In the genomic region with DNA sequence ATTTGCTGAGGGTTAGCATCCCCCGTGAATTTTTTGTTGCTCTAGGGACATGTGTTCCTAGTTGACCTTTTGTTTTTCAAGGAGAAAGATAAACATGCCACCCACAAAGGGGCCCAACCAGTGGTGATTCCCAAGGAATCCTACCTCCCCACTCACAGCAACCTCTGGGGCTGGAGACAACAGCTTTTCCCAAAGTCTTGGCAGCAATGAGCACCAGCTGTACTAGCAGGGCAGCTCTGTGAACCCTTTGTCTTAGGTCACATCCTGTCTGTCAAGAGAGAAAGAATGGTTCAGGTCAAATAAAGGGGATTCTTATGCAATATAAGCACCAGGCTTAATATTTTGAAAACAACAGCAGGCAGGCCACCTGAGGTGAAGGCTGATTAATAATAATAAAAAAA, we compare ENCODE assay signal across 9 mouse cellular contexts.
DNase-seq lines count a peak whose midpoint lies in the region; ATAC-seq and TF ChIP-seq lines count a peak whose summit lies in the region.
"Had no signal": no experiment of that assay in that cellular context is flagged by ENCODE, and none has a peak within 500 bp of the region (broad histone marks: within the 10 kb centered on the region; RNA-seq: fewer than 3 reads in every experiment).

No protein-coding gene starts in this region.

- no peak overlapping the region for H3K27ac ChIP-seq in heart, embryonic 11.5 days (ENCODE audit: low read depth, low read length)
- H3K27ac ChIP-seq: liver, embryonic 13.5 days had no signal

- no peak overlapping the region for H3ac ChIP-seq in myocyte (ENCODE audit: control insufficient read depth, insufficient read length)

- H3K9me3 ChIP-seq in heart, embryonic 11.5 days (replicated peaks; ENCODE audit: control insufficient read depth, low read length): no peaks in the 10 kb centered on the region
- H3K9me3 ChIP-seq: liver, embryonic 13.5 days had no signal

- H3K4me1 ChIP-seq in heart, embryonic 11.5 days (ENCODE audit: control insufficient read depth, insufficient read depth, low read length): no peaks in the 10 kb centered on the region
- H3K4me1 ChIP-seq: liver, embryonic 13.5 days had no signal

- TF ChIP-seq CTCF in brain, embryonic 14.5 days (IDR thresholded peaks at IDR 0.05; ENCODE audit: borderline replicate concordance, extremely low read depth, insufficient read depth, insufficient read length): no peak

- no peaks in the 10 kb centered on the region for H3K27me3 ChIP-seq in heart, embryonic 11.5 days (ENCODE audit: control insufficient read depth, insufficient read depth, low read length)
- H3K27me3 ChIP-seq in myocyte (ENCODE audit: control insufficient read depth, insufficient read depth, insufficient read length): no peaks in the 10 kb centered on the region
- H3K27me3 ChIP-seq: liver, embryonic 13.5 days had no signal

- H3K9ac ChIP-seq in heart, embryonic 11.5 days (ENCODE audit: low read depth, low read length): no peak overlapping the region
- H3K9ac ChIP-seq: liver, embryonic 13.5 days had no signal

- H3K4me2 ChIP-seq in heart, embryonic 11.5 days: no peak overlapping the region
- no peak overlapping the region for H3K4me2 ChIP-seq in myocyte (ENCODE audit: low read depth)
- H3K4me2 ChIP-seq: liver, embryonic 13.5 days had no signal

- 40% methylated on average over 1 of the region's 1 CpGs for WGBS in heart, embryonic 11.5 days (ENCODE audit: insufficient replicate concordance)

- no peaks in the 10 kb centered on the region for H3K79me2 ChIP-seq in myocyte (ENCODE audit: control insufficient read depth, insufficient read depth)

- no peak for ATAC-seq in heart, embryonic 11.5 days (replicated peaks; ENCODE audit: insufficient number of reproducible peaks, low FRiP score, low TSS enrichment)

- DNase-seq in heart, adult 18-20 months: peak; percentile 55 to 72
- peak; percentile 28 for DNase-seq in brain, embryonic 14.5 days (ENCODE audit: low read depth)
- DNase-seq in kidney, adult 18-20 months: peak; percentile 4
- no peak for DNase-seq in right cerebral cortex, postnatal 36 days (ENCODE audit: low spot score in 2 of 2)
- no peak for DNase-seq in adrenal gland, adult 2 months
- DNase-seq in spleen, postnatal 4 days (ENCODE audit: low spot score in 2 of 2): no peak
- DNase-seq: liver, embryonic 13.5 days had no signal

- no peak for TF ChIP-seq POLR2A in brain, embryonic 14.5 days (IDR thresholded peaks at IDR 0.05; ENCODE audit: borderline replicate concordance, extremely low read depth, insufficient read depth, insufficient read length, poor library complexity, severe bottlenecking)
- TF ChIP-seq POLR2A in myocyte (IDR thresholded peaks at IDR 0.05; ENCODE audit: insufficient read length, low read depth): no peak

- no peaks in the 10 kb centered on the region for H3K36me3 ChIP-seq in heart, embryonic 11.5 days (ENCODE audit: control insufficient read depth, insufficient read depth, low read length)
- H3K36me3 ChIP-seq in myocyte (ENCODE audit: control insufficient read depth, insufficient read depth): no peaks in the 10 kb centered on the region
- H3K36me3 ChIP-seq: liver, embryonic 13.5 days had no signal

- H3K4me3 ChIP-seq in heart, embryonic 11.5 days (ENCODE audit: low read depth, low read length): no peak overlapping the region
- H3K4me3 ChIP-seq in myocyte: no peak overlapping the region
- H3K4me3 ChIP-seq: liver, embryonic 13.5 days had no signal

TF ChIP-seq in myocyte, 11 proteins besides CTCF, POLR2A, EP300 and RAD21:
- TF ChIP-seq E2F4 (IDR thresholded peaks at IDR 0.05; ENCODE audit: insufficient read depth) (no peak), CEBPB (IDR thresholded peaks at IDR 0.05; ENCODE audit: insufficient read depth, poor library complexity, severe bottlenecking) (peak; percentile 76), TCF12 (IDR thresholded peaks at IDR 0.05; ENCODE audit: insufficient read depth, poor library complexity, severe bottlenecking) (no peak), USF1 (IDR thresholded peaks at IDR 0.05; ENCODE audit: low read depth) (no peak), MYOD1 (IDR thresholded peaks at IDR 0.05; ENCODE audit: control insufficient read depth in 1 of 3, insufficient read length in 2 of 3, low read depth in 2 of 3) (peak in 2 of 3 experiments; percentile 12 to 42), POLR2AphosphoS2 (IDR thresholded peaks at IDR 0.05; ENCODE audit: insufficient read length, low read depth) (no peak)

Comparison
In these comparisons a context has a peak if more than half of its experiments do, and no peak if none do; other contexts are left out.
1. DNase-seq: peak in heart, adult 18-20 months (2 of 2), brain, embryonic 14.5 days (single experiment) and kidney, adult 18-20 months (single experiment); none in right cerebral cortex, postnatal 36 days (0 of 2), adrenal gland, adult 2 months (single experiment) and spleen, postnatal 4 days (0 of 2).